Mouse (Mus musculus) lung, postnatal 0 days (tissue): Measurements from ENCODE around the gene Xylt1.

ENCODE experiments used
- CTCF ChIP-seq: IDR thresholded peaks from 2 replicates; pipeline ENCODE4 v1.5.1; 2016; ENCODE audit warnings: antibody characterized with exemption, mild to moderate bottlenecking
- EP300 ChIP-seq: IDR thresholded peaks from 2 replicates; pipeline ENCODE4 v1.6.1; 2016; ENCODE audit warnings: antibody characterized with exemption, mild to moderate bottlenecking, control low read depth

DNA sequence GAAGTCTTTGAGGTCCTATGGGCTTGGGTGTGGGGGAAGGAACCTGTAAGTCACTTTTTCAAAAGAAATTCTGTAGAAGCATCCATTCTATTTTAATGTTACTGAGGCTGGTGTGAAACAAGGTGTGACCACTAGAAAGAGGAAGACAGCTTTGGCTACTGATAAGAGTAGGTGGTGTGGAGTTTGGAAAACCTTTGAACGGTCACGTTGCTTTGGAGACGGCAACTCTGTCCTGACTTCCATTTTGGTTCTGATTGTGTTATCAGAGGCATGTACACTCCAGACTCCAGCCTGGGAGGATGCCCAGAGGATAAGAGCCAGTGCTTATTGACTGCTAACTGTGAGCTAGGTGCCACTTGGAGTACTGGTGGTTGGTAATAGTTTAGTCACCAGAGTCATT lies 25.6 kb downstream of the Xylt1 start:
- TF ChIP-seq EP300 (no peak), CTCF (no peak)
